ENCODE assay signal across 11 mouse cellular contexts in the genomic region with DNA sequence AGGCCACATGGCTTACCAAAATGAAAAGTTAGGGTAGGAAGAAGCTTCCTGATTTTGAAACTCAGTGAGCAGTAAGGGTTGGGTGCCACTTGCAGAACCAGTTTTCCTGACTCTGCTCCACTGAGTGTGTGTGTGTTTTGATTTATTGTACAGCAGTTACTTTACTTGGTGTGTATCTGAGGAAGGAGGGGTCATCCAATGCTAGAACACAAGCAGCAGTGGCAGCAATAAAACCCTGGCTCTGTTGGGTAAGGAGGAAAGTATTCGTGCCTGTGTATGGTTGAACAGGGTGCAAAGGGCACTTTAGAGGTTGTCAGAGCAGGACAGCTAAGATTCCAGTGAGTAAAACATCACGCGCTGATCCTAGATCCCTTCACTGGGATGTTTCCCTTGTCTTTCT. TPM values are rescaled to one million over a fixed set of nuclear protein-coding genes. Genes with fewer than 3 reads are reported as not detected.
A peak's percentile ranks its signal among the peaks of the same experiment; 100 is the strongest.
DNase-seq lines count a peak whose midpoint lies in the region.
"Had no signal": no experiment of that assay in that cellular context is flagged by ENCODE, and none has a peak within 500 bp of the region (broad histone marks: within the 10 kb centered on the region; RNA-seq: fewer than 3 reads in every experiment).

No protein-coding gene starts in this region.

- DNase-seq in kidney, adult 11 months, result peak; percentile 37
- no peak for DNase-seq in kidney, postnatal 4 days
- peak; percentile 7 to 10 for DNase-seq in urinary bladder, postnatal 36 days (ENCODE audit: low spot score in 2 of 2)
- no peak for DNase-seq in urinary bladder, adult 18-20 months (ENCODE audit: low spot score in 2 of 2)
- peak; percentile 22 to 46 for DNase-seq in kidney, postnatal 25 days
- DNase-seq in yolk sac, embryonic 10.5 days (ENCODE audit: low spot score), result peak; percentile 52
- DNase-seq in adrenal gland, adult (ENCODE audit: inconsistent age in 2 of 2, low spot score in 1 of 2), result no peak
- no peak for DNase-seq in gastrocnemius, adult 8-10 months (ENCODE audit: low spot score in 2 of 2)
- DNase-seq: adrenal gland, postnatal 36 days; cerebellum, postnatal 10 days; lung, postnatal 10 days had no signal

RNA-seq across cellular contexts. Expression of gene Akap9, which starts 11.1 kb away (rescaled TPM):
- 10 to 100 TPM; 47.7 to 55.0 (median 49.3) TPM for total RNA-seq in gastrocnemius, adult 8-10 months (2022)

RNA-seq across cellular contexts. Expression of gene Mterf1a, which starts 45.2 kb away (rescaled TPM):
- total RNA-seq in gastrocnemius, adult 8-10 months (2022), result 1 to 10 TPM; 1.2 to 2.5 (median 1.5) TPM

Comparison
In these comparisons a context has a peak if more than half of its experiments do, and no peak if none do; other contexts are left out.
1. DNase-seq: peak in kidney, adult 11 months (single experiment), urinary bladder, postnatal 36 days (2 of 2), kidney, postnatal 25 days (2 of 2) and yolk sac, embryonic 10.5 days (single experiment); none in kidney, postnatal 4 days (0 of 2), urinary bladder, adult 18-20 months (0 of 2), adrenal gland, adult (0 of 2) and gastrocnemius, adult 8-10 months (0 of 2).